Mouse (Mus musculus): ENCODE data around the gene Myo3b.

Gene Myo3b

GRCm38 (mm10) chr2:70128590-70128989 lies 89.7 kb downstream of the Myo3b start:
- no peak for DNase-seq (ENCODE audit: low read depth, low spot score)

GRCm38 (mm10) chr2:70129566-70129965 lies 90.6 kb downstream of the Myo3b start:
- DNase-seq (ENCODE audit: low read depth, low spot score): no peak

- no peak for DNase-seq (ENCODE audit: low read depth, low spot score)
Observed at GRCm38 (mm10) chr2:70133281-70133680, 94.4 kb downstream of the Myo3b start.

- DNase-seq (ENCODE audit: low read depth, low spot score): no peak
Observed at GRCm38 (mm10) chr2:70137226-70137998, 98.5 kb downstream of the Myo3b start.

- DNase-seq (ENCODE audit: low read depth, low spot score): no peak
Observed at GRCm38 (mm10) chr2:70143543-70144188, 104.7 kb downstream of the Myo3b start.

- no peak for DNase-seq (ENCODE audit: low read depth, low spot score)
Observed at GRCm38 (mm10) chr2:70146993-70147581, 108.2 kb downstream of the Myo3b start.

GRCm38 (mm10) chr2:70148821-70149510 lies 110.0 kb downstream of the Myo3b start:
- no peak for DNase-seq (ENCODE audit: low read depth, low spot score)

- DNase-seq (ENCODE audit: low read depth, low spot score): peak; percentile 91
Observed at GRCm38 (mm10) chr2:70150399-70151035, 111.6 kb downstream of the Myo3b start.

GRCm38 (mm10) chr2:70151930-70152329 lies 113.0 kb downstream of the Myo3b start:
- no peak for DNase-seq (ENCODE audit: low read depth, low spot score)

GRCm38 (mm10) chr2:70155226-70155836 lies 116.4 kb downstream of the Myo3b start:
- peak; percentile 68 for DNase-seq (ENCODE audit: low read depth, low spot score)

- DNase-seq (ENCODE audit: low read depth, low spot score): no peak
Observed at GRCm38 (mm10) chr2:70159543-70159942, 120.6 kb downstream of the Myo3b start.

GRCm38 (mm10) chr2:70166231-70166630 lies 127.3 kb downstream of the Myo3b start:
- DNase-seq (ENCODE audit: low read depth, low spot score): no peak

GRCm38 (mm10) chr2:70167944-70168935 lies 129.3 kb downstream of the Myo3b start:
- DNase-seq (ENCODE audit: low read depth, low spot score): peak; percentile 67

GRCm38 (mm10) chr2:70170469-70170868 lies 131.5 kb downstream of the Myo3b start:
- DNase-seq (ENCODE audit: low read depth, low spot score): no peak

GRCm38 (mm10) chr2:70176823-70177708 lies 138.1 kb downstream of the Myo3b start:
- DNase-seq (ENCODE audit: low read depth, low spot score): no peak

GRCm38 (mm10) chr2:70177709-70178030 lies 138.7 kb downstream of the Myo3b start:
- no peak for DNase-seq (ENCODE audit: low read depth, low spot score)

GRCm38 (mm10) chr2:70178241-70178640 lies 139.3 kb downstream of the Myo3b start:
- no peak for DNase-seq (ENCODE audit: low read depth, low spot score)

GRCm38 (mm10) chr2:70182150-70182670 lies 143.3 kb downstream of the Myo3b start:
- DNase-seq (ENCODE audit: low read depth, low spot score): no peak

- DNase-seq (ENCODE audit: low read depth, low spot score): no peak
Observed at GRCm38 (mm10) chr2:70187040-70187439, 148.1 kb downstream of the Myo3b start.

All from telencephalon, adult 2 months (tissue).